Mouse (Mus musculus) heart, postnatal 0 days (tissue): ENCODE measurements around the gene Cradd. TPM values are rescaled to one million over a fixed set of nuclear protein-coding genes. Genes with fewer than 3 reads are reported as not detected.

Source experiments
- ATAC-seq: fragments of 200-750 bp; cut with Nextera tagmentation; 2 replicates; pipeline ENCODE4 v1.8.0; 2017; ENCODE audit warnings: low read depth, moderate number of reproducible peaks, moderate library complexity; ENCODE audit not compliant: insufficient read depth
- DNase-seq: peaks from one replicate; pipeline ENCODE4 v3.0.0-alpha.2; 2016; ENCODE audit warnings: low spot score
- H3K27ac ChIP-seq: fragments of 300-500 bp; sonication (generic); 2 replicates; pipeline ENCODE4 v1.5.1; 2014; ENCODE audit warnings: low read depth, mild to moderate bottlenecking
- H3K27me3 ChIP-seq: fragments of 300-500 bp; sonication (generic); 2 replicates; pipeline ENCODE4 v1.6.1; 2014; ENCODE audit warnings: low read length, mixed read lengths; ENCODE audit not compliant: control insufficient read depth, insufficient read depth
- H3K36me3 ChIP-seq: fragments of 300-500 bp; sonication (generic); replicated peaks from 2 replicates; pipeline ENCODE4 v1.6.1; 2014; ENCODE audit warnings: low read length, mixed read lengths; ENCODE audit not compliant: control insufficient read depth, insufficient read depth
- H3K4me1 ChIP-seq: fragments of 300-500 bp; sonication (generic); 2 replicates; pipeline ENCODE4 v1.6.1; 2014; ENCODE audit warnings: antibody characterized with exemption; ENCODE audit not compliant: control insufficient read depth, insufficient read depth
- H3K4me2 ChIP-seq: fragments of 300-500 bp; sonication (generic); 2 replicates; pipeline ENCODE4 v1.6.1; 2014; ENCODE audit warnings: low read depth, mild to moderate bottlenecking, low read length, moderate library complexity
- H3K4me3 ChIP-seq: fragments of 300-500 bp; sonication (generic); 2 replicates; pipeline ENCODE4 v1.5.1; 2014; ENCODE audit warnings: low read depth, low read length
- H3K9ac ChIP-seq: fragments of 300-500 bp; sonication (generic); replicated peaks from 2 replicates; pipeline ENCODE4 v1.6.1; 2014; ENCODE audit warnings: low read depth, low read length, mixed read lengths
- H3K9me3 ChIP-seq: fragments of 300-500 bp; sonication (generic); replicated peaks from 2 replicates; pipeline ENCODE4 v1.6.1; 2016; ENCODE audit warnings: low read length; ENCODE audit not compliant: control insufficient read depth
- CTCF ChIP-seq: IDR thresholded peaks from 2 replicates; pipeline ENCODE4 v1.5.1; 2016; ENCODE audit warnings: antibody characterized with exemption, control low read depth, low read depth
- EP300 ChIP-seq: IDR thresholded peaks from 2 replicates; pipeline ENCODE4 v1.6.1; 2016; ENCODE audit warnings: antibody characterized with exemption, low read depth
- WGBS: fragments of 180-500 bp; shearing (Covaris S2); extraction: QIAGEN DNeasy Blood & Tissue Kit; methylation state at CpG from one replicate; pipeline ENCODE4 v1.1.7; 2014; 5-methylcytosine and 5-hydroxymethylcytosine counted together
- polyA plus RNA-seq: library from polyadenylated mRNA; unstranded; fragments of >200 nt; fragmentation: Nextera tagmentation; extraction: Ambion mirVana; gene quantifications from 2 replicates; pipeline ENCODE4 v1.2.1, GENCODE M21; 2015
- total RNA-seq: library from RNA; depleted of rRNA; stranded (reverse); fragments of >200 nt; gene quantifications from 2 replicates; pipeline ENCODE4 v1.2.3, GENCODE M21; 2014; ENCODE audit warnings: low replicate concordance

Cradd gene
- total and polyA plus RNA-seq, 2 experiments from 2014 or later, result 12.2 to 21.1 TPM

DNA sequence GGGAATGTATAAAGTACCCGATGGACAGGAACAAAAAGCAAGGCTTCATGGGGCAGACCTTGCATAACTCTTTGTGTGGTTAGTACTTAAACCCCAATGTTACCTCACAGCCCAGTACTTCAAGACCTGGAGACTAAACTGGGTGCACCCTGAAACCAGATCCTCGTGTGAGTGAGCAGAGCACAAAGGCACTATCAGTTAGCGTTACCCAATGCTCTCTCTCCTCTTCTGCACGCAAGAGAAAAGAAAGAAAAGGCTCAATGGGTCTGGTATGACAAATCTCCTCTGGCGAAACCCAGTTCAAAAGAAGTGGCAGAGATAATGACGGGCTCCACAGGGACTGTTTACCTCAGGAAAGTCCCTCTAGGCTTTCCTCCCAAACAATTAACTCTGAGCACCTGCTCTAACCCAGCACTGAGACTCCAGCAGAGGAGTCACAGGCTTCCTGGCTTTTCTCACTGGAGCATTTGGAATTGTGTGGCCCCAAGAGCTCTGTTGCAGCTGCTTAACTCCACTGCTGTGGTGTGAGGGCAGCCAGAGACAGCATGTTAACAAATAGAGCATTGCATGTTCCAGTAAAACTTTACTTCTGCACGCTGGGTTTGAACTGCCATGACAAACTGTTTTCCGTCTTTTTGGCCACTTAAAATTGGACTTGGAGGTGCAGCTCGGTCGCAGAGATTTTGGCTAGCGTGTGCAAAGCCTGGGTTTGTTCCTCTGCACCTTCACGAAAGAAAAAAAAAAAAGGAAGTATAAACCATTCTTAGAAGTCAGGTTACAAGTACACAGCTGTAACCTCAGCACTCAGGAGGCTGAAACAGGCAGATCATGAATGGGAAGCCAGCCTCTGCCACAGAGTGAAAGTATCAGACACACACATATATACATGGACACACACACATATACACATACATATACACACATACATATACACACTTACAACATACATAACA lies 21.4 kb downstream of the Cradd start:
- H3K27me3 ChIP-seq, result no peaks in the 10 kb centered on the region
- ATAC-seq, result no peak
- H3K27ac ChIP-seq, result no peak overlapping the region
- TF ChIP-seq EP300 (no peak), CTCF (no peak)
- no peaks in the 10 kb centered on the region for H3K9me3 ChIP-seq
- no peak for DNase-seq
- no peak overlapping the region for H3K4me2 ChIP-seq
- WGBS, result 77% methylated on average over 12 of the region's 12 CpGs
- no peaks in the 10 kb centered on the region for H3K36me3 ChIP-seq
- H3K4me1 ChIP-seq, result peaks cover 8% of the 10 kb centered on the region
- H3K4me3 ChIP-seq, result no peak overlapping the region
- H3K9ac ChIP-seq, result no peak overlapping the region

DNA sequence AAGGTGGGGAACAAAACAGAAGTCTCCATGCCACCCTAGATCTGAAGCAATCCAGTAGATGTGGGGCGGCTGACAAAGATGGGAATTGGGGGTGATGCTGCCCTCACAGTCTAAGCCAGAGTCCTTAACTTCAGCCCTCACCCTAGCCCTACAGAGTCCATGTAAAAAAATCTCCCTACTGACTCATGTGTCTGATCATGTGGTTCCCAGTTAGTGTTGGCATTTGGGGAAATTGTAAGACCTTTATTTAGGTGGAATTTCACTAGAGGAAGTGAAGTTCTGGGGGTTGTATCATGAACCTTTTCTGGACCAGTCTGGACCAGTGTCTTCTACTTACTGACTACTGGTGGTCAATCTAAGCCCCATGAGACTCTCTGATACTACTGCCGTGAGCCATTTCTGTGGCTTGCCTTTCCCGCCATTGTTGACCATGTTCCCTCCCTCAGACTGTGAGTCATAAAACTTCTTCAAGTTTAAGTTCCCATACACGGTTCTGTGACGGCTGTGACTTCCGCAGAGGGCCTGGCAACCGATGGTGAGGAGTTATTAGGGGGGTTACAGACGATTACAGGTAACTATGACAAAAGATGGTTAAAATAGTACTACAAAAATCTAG lies 23.6 kb downstream of the Cradd start:
- no peak for TF ChIP-seq EP300
- WGBS, result 74% methylated on average over 8 of the region's 8 CpGs
- DNase-seq (no peak), ATAC-seq (no peak)
- H3K9me3 ChIP-seq, result no peaks in the 10 kb centered on the region
- H3K4me2 ChIP-seq, result no peak overlapping the region
- H3K4me3 ChIP-seq, result no peak overlapping the region
- H3K4me1 ChIP-seq, result peaks cover 20% of the 10 kb centered on the region
- H3K27me3 ChIP-seq, result no peaks in the 10 kb centered on the region
- H3K27ac ChIP-seq, result no peak overlapping the region
- H3K36me3 ChIP-seq, result no peaks in the 10 kb centered on the region
- no peak overlapping the region for H3K9ac ChIP-seq

DNA sequence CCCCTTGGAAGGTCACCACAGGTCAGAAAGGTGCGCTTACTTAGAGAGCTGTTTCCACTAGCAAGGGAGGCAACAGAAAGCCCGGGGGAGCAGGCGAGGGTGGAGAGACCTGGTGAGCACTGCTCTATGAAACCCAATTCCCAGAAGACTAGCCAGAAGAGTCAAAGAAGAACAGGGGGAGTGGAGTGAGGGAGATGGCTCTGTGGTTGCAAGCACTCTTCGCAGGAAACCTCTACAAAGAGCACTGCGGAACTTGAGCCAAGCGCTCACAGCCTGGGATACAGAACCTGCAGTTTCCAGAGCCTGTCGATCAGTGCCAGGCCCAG lies 24.2 kb downstream of the Cradd start:
- H3K4me3 ChIP-seq, result no peak overlapping the region
- H3K9me3 ChIP-seq, result no peaks in the 10 kb centered on the region
- no peak overlapping the region for H3K27ac ChIP-seq
- no peak overlapping the region for H3K4me2 ChIP-seq
- no peak overlapping the region for H3K9ac ChIP-seq
- ATAC-seq (no peak), DNase-seq (no peak)
- peaks cover 20% of the 10 kb centered on the region for H3K4me1 ChIP-seq
- 71% methylated on average over 7 of the region's 7 CpGs for WGBS
- H3K27me3 ChIP-seq, result no peaks in the 10 kb centered on the region
- no peak for TF ChIP-seq CTCF
- TF ChIP-seq EP300, result no peak
- H3K36me3 ChIP-seq, result no peaks in the 10 kb centered on the region

DNA sequence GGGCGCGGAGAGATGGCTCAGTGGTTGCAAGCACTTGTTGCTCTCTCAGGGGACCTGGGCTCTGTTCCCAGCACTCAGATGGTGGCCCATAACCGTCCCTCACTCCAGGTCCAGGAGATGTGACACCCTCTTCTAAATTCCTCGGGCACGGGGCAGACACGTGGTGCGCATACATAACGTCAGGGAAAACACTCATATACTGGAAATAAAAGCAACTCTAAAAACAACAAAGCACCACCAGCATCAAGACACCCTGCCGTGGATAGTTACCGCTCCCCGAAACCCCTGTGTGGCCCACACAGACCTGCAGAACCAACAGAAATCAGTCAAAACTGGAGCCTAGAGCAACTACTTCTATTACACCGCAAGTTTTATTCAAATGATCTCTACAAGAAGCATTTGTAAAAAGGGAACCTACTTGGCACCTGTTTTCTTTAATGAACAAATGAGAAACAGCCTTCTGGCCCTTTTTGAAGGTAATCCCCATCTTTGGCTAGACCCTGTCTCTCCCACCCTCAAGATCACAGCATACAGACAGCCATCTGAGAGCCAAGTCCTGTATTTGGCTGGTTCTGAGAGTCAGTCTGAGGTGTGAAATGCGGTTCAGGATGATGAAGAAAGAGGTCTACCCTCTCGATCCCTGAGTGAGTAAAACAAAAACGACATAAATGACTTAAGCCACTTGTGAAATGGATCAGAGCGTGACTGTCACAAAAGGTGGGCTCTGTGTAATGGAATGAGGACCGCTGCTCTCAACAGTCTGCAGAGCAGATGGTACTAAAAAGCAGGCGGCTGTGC lies 24.7 kb downstream of the Cradd start:
- no peak overlapping the region for H3K4me2 ChIP-seq
- no peak overlapping the region for H3K9ac ChIP-seq
- H3K4me3 ChIP-seq, result no peak overlapping the region
- no peak overlapping the region for H3K27ac ChIP-seq
- H3K36me3 ChIP-seq, result no peaks in the 10 kb centered on the region
- peaks cover 20% of the 10 kb centered on the region for H3K4me1 ChIP-seq
- WGBS, result 85% methylated on average over 18 of the region's 18 CpGs
- no peaks in the 10 kb centered on the region for H3K9me3 ChIP-seq
- no peaks in the 10 kb centered on the region for H3K27me3 ChIP-seq
- TF ChIP-seq CTCF (no peak), EP300 (no peak)
- ATAC-seq (no peak), DNase-seq (no peak)

DNA sequence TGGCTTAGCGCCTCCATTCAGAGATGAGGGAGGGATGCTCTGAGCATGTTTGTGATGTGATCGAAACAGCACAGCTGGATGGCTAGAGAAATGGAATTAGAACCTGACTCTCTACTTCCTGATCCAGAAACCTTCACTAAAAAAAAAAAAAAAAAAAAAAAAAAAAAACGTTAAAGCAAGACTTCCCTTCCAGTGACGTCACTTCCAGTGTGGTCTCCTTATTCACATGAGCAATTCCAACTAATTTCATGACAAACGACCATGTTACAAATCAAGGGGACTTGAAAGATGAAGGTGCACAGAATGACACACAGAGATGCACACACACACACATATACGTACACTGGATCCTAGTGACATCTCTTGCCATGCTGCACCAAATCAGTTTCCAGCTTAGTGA lies 25.4 kb downstream of the Cradd start:
- Histone ChIP-seq H3K4me1 (peaks cover 20% of the 10 kb centered on the region), H3K9ac (no peak overlapping the region), H3K9me3 (no peaks in the 10 kb centered on the region), H3K27ac (no peak overlapping the region; the same call in 1 of the 2 replicates), H3K36me3 (no peaks in the 10 kb centered on the region), H3K4me3 (no peak overlapping the region), H3K4me2 (no peak overlapping the region), H3K27me3 (no peaks in the 10 kb centered on the region)
- ATAC-seq (no peak), DNase-seq (no peak)
- TF ChIP-seq CTCF (no peak), EP300 (no peak)
- WGBS, result 78% methylated on average over 6 of the region's 6 CpGs
